Mouse (Mus musculus): ENCODE measurements at regions not wholly inside any gene's neighbourhood (a gene's known extent, or its start where the extent isn't known, plus 50 kb on each side); places are given as distances from the start of the nearest gene placed in this dataset.
A peak's percentile ranks its signal among the peaks of the same experiment; 100 is the strongest.

GRCm38 (mm10) chr3:125155319-125155718, 248.6 kb upstream of the Ndst4 start:
- ATAC-seq (ENCODE audit: low FRiP score) (no peak), DNase-seq (ENCODE audit: low spot score, missing footprints) (no peak)
- H3K4me2 ChIP-seq = no peak overlapping the region
- H3K4me1 ChIP-seq (ENCODE audit: control insufficient read depth, insufficient read depth, low read length) = no peaks in the 10 kb centered on the region
- H3K9ac ChIP-seq (ENCODE audit: low read length) = no peak overlapping the region
- no peak overlapping the region for H3K4me3 ChIP-seq (ENCODE audit: low read depth, low read length)
- H3K27me3 ChIP-seq (ENCODE audit: control insufficient read depth, insufficient read depth, low read length) = no peaks in the 10 kb centered on the region
- WGBS = 71% methylated on average over 1 of the region's 1 CpGs
- H3K9me3 ChIP-seq (ENCODE audit: control insufficient read depth, low read length) = no peaks in the 10 kb centered on the region
- no peaks in the 10 kb centered on the region for H3K36me3 ChIP-seq (ENCODE audit: control insufficient read depth, insufficient read depth, low read length)
- H3K27ac ChIP-seq (ENCODE audit: low read depth, low read length) = no peak overlapping the region

DNA sequence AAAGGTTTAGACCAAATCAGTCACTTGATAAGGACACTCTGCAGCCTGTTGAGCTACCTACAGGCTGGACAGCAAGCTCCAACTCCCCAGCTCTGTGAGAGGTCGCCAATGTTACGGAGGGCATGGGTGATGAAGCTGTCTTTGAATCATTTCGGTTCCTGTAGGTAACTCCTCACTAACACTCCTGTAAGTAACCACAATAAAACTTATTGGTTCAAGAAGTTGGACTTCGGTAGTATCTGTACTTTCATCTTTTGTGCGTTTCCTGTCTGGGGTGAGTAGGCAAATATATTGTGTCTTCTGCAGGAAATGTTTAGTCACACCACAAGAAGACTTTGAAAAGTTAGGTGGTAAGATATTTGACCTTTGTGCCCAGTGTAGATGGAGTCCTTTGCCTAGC, 244.1 kb upstream of the Ndst4 start:
- Histone ChIP-seq H3K27ac (ENCODE audit: low read depth, low read length) (no peak overlapping the region), H3K9me3 (ENCODE audit: control insufficient read depth, low read length) (no peaks in the 10 kb centered on the region), H3K4me1 (ENCODE audit: control insufficient read depth, insufficient read depth, low read length) (no peaks in the 10 kb centered on the region), H3K36me3 (ENCODE audit: control insufficient read depth, insufficient read depth, low read length) (no peaks in the 10 kb centered on the region), H3K27me3 (ENCODE audit: control insufficient read depth, insufficient read depth, low read length) (no peaks in the 10 kb centered on the region), H3K9ac (ENCODE audit: low read length) (no peak overlapping the region), H3K4me2 (no peak overlapping the region), H3K4me3 (ENCODE audit: low read depth, low read length) (no peak overlapping the region)
- DNase-seq (ENCODE audit: low spot score, missing footprints) (no peak), ATAC-seq (ENCODE audit: low FRiP score) (no peak)
- WGBS = 87% methylated on average over 5 of the region's 5 CpGs

- no peaks in the 10 kb centered on the region for H3K27me3 ChIP-seq (ENCODE audit: control insufficient read depth, insufficient read depth, low read length)
- no peak for DNase-seq (ENCODE audit: low spot score, missing footprints)
- 0 out of 2 replicates have a peak, but pooled peaks have one; percentile 50 for ATAC-seq (ENCODE audit: low FRiP score)
Measured at GRCm38 (mm10) chr3:125190571-125190970, 213.3 kb upstream of the Ndst4 start.

GRCm38 (mm10) chr3:125220913-125221312, 183.0 kb upstream of the Ndst4 start:
- ATAC-seq (ENCODE audit: low FRiP score) (no peak), DNase-seq (ENCODE audit: low spot score, missing footprints) (no peak)
- Histone ChIP-seq H3K4me2 (no peak overlapping the region), H3K9me3 (ENCODE audit: control insufficient read depth, low read length) (no peaks in the 10 kb centered on the region), H3K36me3 (ENCODE audit: control insufficient read depth, insufficient read depth, low read length) (no peaks in the 10 kb centered on the region), H3K4me1 (ENCODE audit: control insufficient read depth, insufficient read depth, low read length) (no peaks in the 10 kb centered on the region), H3K27me3 (ENCODE audit: control insufficient read depth, insufficient read depth, low read length) (no peaks in the 10 kb centered on the region), H3K4me3 (ENCODE audit: low read depth, low read length) (no peak overlapping the region), H3K9ac (ENCODE audit: low read length) (no peak overlapping the region), H3K27ac (ENCODE audit: low read depth, low read length) (no peak overlapping the region)
- WGBS = 92% methylated on average over 2 of the region's 2 CpGs

More at GRCm38 (mm10) chr3:125190571-125190970, 213.3 kb upstream of the Ndst4 start:
- H3K4me2 ChIP-seq = no peak overlapping the region
- no peaks in the 10 kb centered on the region for H3K36me3 ChIP-seq (ENCODE audit: control insufficient read depth, insufficient read depth, low read length)
- H3K4me3 ChIP-seq (ENCODE audit: low read depth, low read length) = no peak overlapping the region
- no peaks in the 10 kb centered on the region for H3K4me1 ChIP-seq (ENCODE audit: control insufficient read depth, insufficient read depth, low read length)
- no peaks in the 10 kb centered on the region for H3K9me3 ChIP-seq (ENCODE audit: control insufficient read depth, low read length)
- no peak overlapping the region for H3K27ac ChIP-seq (ENCODE audit: low read depth, low read length)
- no peak overlapping the region for H3K9ac ChIP-seq (ENCODE audit: low read length)

- no peak for DNase-seq (ENCODE audit: low spot score, missing footprints)
- Histone ChIP-seq H3K9me3 (ENCODE audit: control insufficient read depth, low read length) (no peaks in the 10 kb centered on the region), H3K4me3 (ENCODE audit: low read depth, low read length) (no peak overlapping the region), H3K27ac (ENCODE audit: low read depth, low read length) (no peak overlapping the region), H3K27me3 (ENCODE audit: control insufficient read depth, insufficient read depth, low read length) (no peaks in the 10 kb centered on the region), H3K4me2 (no peak overlapping the region), H3K4me1 (ENCODE audit: control insufficient read depth, insufficient read depth, low read length) (no peaks in the 10 kb centered on the region), H3K36me3 (ENCODE audit: control insufficient read depth, insufficient read depth, low read length) (no peaks in the 10 kb centered on the region), H3K9ac (ENCODE audit: low read length) (no peak overlapping the region)
- ATAC-seq (ENCODE audit: low FRiP score) = no peak
- WGBS = 90% methylated on average over 3 of the region's 3 CpGs
Measured at GRCm38 (mm10) chr3:125251124-125251523, 152.8 kb upstream of the Ndst4 start.

GRCm38 (mm10) chr3:125260909-125261308, 143.0 kb upstream of the Ndst4 start:
- Histone ChIP-seq H3K4me1 (ENCODE audit: control insufficient read depth, insufficient read depth, low read length) (no peaks in the 10 kb centered on the region), H3K9me3 (ENCODE audit: control insufficient read depth, low read length) (no peaks in the 10 kb centered on the region), H3K9ac (ENCODE audit: low read length) (no peak overlapping the region), H3K4me2 (no peak overlapping the region), H3K27ac (ENCODE audit: low read depth, low read length) (no peak overlapping the region), H3K4me3 (ENCODE audit: low read depth, low read length) (no peak overlapping the region), H3K36me3 (ENCODE audit: control insufficient read depth, insufficient read depth, low read length) (no peaks in the 10 kb centered on the region), H3K27me3 (ENCODE audit: control insufficient read depth, insufficient read depth, low read length) (no peaks in the 10 kb centered on the region)
- WGBS = 67% methylated on average over 2 of the region's 2 CpGs
- DNase-seq (ENCODE audit: low spot score, missing footprints) = no peak
- ATAC-seq (ENCODE audit: low FRiP score) = peak; percentile 45; the same call in 1 of the 2 replicates

DNA sequence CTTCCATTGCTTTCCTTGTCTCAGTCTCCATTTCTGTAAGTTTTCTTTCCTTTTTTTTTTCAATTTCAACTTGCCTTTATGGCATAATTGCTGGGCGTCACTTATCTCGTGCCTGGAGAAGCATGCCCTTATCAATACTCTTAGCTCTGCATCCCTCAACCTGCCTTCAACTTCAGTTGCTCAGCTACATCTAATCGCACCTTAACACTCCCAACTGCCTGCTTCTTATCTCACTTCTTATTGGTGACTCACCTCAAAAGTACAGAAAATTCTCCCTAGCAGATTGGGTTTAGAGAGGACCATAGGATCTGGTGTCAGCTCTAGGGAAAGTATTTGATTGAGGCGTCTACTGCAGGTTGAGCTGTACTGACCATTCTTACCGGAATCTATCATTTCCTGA, 133.2 kb upstream of the Ndst4 start:
- DNase-seq (ENCODE audit: low spot score, missing footprints) (peak; percentile 71), ATAC-seq (ENCODE audit: low FRiP score) (no peak)
- WGBS = 77% methylated on average over 5 of the region's 5 CpGs
- Histone ChIP-seq H3K27ac (ENCODE audit: low read depth, low read length) (no peak overlapping the region), H3K4me1 (ENCODE audit: control insufficient read depth, insufficient read depth, low read length) (no peaks in the 10 kb centered on the region), H3K9me3 (ENCODE audit: control insufficient read depth, low read length) (no peaks in the 10 kb centered on the region), H3K9ac (ENCODE audit: low read length) (no peak overlapping the region), H3K27me3 (ENCODE audit: control insufficient read depth, insufficient read depth, low read length) (no peaks in the 10 kb centered on the region), H3K36me3 (ENCODE audit: control insufficient read depth, insufficient read depth, low read length) (no peaks in the 10 kb centered on the region), H3K4me3 (ENCODE audit: low read depth, low read length) (no peak overlapping the region), H3K4me2 (no peak overlapping the region)

DNA sequence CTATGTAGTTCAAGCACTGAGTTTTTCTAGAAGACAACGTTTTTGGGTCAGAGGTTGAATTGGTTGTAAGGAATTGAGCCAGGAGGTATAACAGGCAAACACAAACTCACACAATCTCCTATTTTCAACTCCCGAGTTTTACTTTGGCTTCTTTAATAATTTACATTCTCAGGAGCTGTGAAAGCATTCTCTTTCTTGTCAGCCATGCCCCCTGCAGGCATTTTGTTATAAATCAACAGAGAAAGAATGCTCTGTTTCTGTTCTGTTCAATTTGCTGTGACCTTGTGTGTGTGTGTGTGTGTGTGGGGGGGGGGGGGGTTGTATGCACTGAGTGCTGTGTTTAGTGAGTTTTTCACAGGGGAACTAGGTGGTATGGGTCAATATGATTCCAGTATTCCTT, 132.7 kb upstream of the Ndst4 start:
- Histone ChIP-seq H3K4me2 (no peak overlapping the region), H3K27me3 (ENCODE audit: control insufficient read depth, insufficient read depth, low read length) (no peaks in the 10 kb centered on the region), H3K4me1 (ENCODE audit: control insufficient read depth, insufficient read depth, low read length) (no peaks in the 10 kb centered on the region), H3K9me3 (ENCODE audit: control insufficient read depth, low read length) (no peaks in the 10 kb centered on the region), H3K9ac (ENCODE audit: low read length) (no peak overlapping the region), H3K4me3 (ENCODE audit: low read depth, low read length) (no peak overlapping the region), H3K27ac (ENCODE audit: low read depth, low read length) (no peak overlapping the region), H3K36me3 (ENCODE audit: control insufficient read depth, insufficient read depth, low read length) (no peaks in the 10 kb centered on the region)
- ATAC-seq (ENCODE audit: low FRiP score) = peak; percentile 57; the same call in 1 of the 2 replicates
- DNase-seq (ENCODE audit: low spot score, missing footprints) = peak; percentile 79
- 21% methylated on average over 2 of the region's 2 CpGs for WGBS

GRCm38 (mm10) chr3:125278605-125279004, 125.3 kb upstream of the Ndst4 start:
- ATAC-seq (ENCODE audit: low FRiP score) = no peak
- Histone ChIP-seq H3K27me3 (ENCODE audit: control insufficient read depth, insufficient read depth, low read length) (no peaks in the 10 kb centered on the region), H3K9me3 (ENCODE audit: control insufficient read depth, low read length) (no peaks in the 10 kb centered on the region), H3K9ac (ENCODE audit: low read length) (no peak overlapping the region), H3K4me1 (ENCODE audit: control insufficient read depth, insufficient read depth, low read length) (no peaks in the 10 kb centered on the region), H3K4me3 (ENCODE audit: low read depth, low read length) (no peak overlapping the region), H3K27ac (ENCODE audit: low read depth, low read length) (no peak overlapping the region), H3K4me2 (no peak overlapping the region), H3K36me3 (ENCODE audit: control insufficient read depth, insufficient read depth, low read length) (no peaks in the 10 kb centered on the region)
- DNase-seq (ENCODE audit: low spot score, missing footprints) = peak; percentile 65

GRCm38 (mm10) chr3:125279007-125279406, 124.9 kb upstream of the Ndst4 start:
- DNase-seq (ENCODE audit: low spot score, missing footprints) (peak; percentile 19), ATAC-seq (ENCODE audit: low FRiP score) (no peak)
- WGBS = 92% methylated on average over 2 of the region's 2 CpGs
- Histone ChIP-seq H3K9me3 (ENCODE audit: control insufficient read depth, low read length) (no peaks in the 10 kb centered on the region), H3K4me3 (ENCODE audit: low read depth, low read length) (no peak overlapping the region), H3K4me1 (ENCODE audit: control insufficient read depth, insufficient read depth, low read length) (no peaks in the 10 kb centered on the region), H3K36me3 (ENCODE audit: control insufficient read depth, insufficient read depth, low read length) (no peaks in the 10 kb centered on the region), H3K27ac (ENCODE audit: low read depth, low read length) (no peak overlapping the region), H3K9ac (ENCODE audit: low read length) (no peak overlapping the region), H3K27me3 (ENCODE audit: control insufficient read depth, insufficient read depth, low read length) (no peaks in the 10 kb centered on the region), H3K4me2 (no peak overlapping the region)
